Mouse (Mus musculus) spleen, adult 12 weeks (tissue): ENCODE measurements around the gene Lix1l.
"Not testable (repeated sequence)": the region's sequence is repeated elsewhere in the genome, so short reads cannot be mapped to it uniquely, and the experiment has no call there.

ENCODE experiments used
- DNase-seq: peaks from one replicate; pipeline ENCODE4 v3.0.0; 2022; ENCODE audit warnings: low spot score

Gene Lix1l

DNA sequence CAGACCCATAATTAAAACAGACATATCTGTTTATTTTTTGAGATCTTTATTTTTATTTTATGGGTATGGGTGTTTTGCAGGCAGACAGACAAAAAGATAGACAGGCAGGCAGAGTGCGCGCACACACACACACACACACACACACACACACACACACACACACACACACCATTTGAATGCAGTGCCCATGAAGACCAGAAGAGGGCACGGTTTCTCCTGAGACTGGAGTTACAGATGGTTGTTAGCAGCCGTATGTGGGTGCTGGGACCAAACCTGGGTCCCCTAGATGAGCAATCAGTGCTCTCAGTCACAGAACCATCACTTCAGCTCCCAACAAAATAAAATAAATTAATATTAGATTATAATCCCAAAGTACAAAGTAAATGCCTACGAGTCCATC is 17.6 kb upstream of the Lix1l start:
- no peak for DNase-seq

DNA sequence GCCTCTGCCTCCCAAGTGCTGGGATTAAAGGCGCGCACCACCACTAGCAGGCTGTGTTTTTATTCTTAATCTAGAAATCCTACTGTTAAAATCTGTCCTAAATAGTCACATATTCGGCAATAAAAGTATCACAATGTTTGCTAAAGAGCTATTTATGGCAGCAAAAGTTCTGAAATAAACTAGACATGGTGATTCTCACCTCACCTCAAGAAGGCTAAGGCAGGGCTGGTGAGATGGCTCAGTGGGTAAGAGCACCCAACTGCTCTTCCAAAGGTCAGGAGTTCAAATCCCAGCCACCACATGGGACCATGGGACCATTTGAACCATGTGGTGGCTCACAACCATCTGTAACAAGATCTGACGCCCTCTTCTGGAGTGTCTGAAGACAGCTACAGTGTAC is 10.3 kb upstream of the Lix1l start:
- DNase-seq, result no peak

DNA sequence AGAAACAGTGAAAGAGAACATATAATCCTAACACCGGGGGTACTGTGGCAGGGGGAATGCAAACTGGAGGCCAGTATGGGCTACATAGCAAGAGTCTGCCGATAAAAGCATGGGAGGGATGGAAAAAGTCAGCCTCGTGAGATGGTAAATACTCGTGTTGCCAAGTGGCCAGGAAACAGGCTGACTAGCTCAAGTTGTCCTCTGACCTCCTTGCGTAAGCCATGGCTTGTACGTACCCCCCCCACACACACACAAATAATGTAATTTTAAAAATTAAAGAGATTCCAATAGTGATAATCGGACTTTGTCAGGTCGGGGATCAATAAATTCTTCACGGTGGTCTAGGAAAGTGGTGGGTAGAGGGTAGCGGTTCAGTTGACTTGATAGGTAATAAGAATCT is 7.6 kb upstream of the Lix1l start:
- peak; percentile 17 for DNase-seq

DNA sequence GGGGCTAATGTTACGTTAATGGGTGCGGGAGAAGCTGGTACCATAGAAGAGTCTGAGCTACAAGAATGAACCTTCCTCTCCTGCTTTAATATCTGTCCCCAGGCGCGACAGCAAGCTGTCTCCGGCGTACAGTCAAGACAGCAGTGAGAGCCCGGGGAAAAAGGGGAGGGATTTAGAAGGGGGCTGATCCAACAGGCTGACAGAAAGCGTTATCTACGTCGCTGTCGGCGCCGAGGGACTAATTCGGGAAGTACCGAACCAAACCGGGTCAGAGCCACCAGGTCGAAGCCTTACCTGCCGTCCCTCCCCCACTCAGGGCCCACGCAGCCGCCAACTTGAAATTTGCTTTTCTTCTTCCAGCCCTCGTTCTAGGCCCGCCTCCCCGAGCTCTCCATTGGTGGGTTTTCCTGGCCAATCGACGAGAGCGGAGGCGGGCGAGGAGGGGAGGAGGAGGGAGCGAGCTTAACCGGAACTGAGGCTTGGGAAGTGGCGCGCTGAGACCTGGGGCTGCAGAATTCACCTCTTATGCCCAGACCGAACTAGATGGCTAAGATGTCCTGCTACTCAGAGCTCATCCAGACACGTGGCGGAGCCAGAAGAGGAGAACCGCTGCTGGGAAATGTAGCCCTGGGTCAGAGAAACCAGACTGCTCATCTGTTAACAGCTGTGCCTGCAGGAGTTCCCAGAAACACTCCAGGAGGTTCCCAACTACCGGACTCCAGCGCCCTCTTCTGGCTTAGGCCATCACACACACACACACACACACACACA is 7.0 kb upstream of the Lix1l start, which contains the start of gene Polr3gl:
Gene Polr3gl (minus strand): TSS at position 392 of the 771 bp plus-strand sequence.
- DNase-seq, result peak; percentile 90

DNA sequence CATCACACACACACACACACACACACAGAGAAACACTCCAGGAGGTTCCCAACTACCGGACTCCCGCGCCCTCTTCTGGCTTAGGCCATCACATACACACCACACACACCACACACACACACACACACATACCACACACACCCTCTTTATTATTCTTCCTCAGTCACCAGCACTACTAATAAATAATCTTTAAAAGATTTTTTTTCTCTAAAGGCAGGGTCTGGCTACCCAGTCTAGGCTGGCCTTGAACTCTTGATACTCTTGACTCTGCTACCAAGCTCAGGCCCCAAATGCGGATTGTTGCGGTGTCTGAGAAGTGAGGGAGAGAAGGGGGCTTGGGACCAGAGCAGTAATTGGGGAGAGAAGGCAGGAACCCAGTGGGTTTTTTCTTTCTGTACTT is 6.1 kb upstream of the Lix1l start:
- no peak for DNase-seq

DNA sequence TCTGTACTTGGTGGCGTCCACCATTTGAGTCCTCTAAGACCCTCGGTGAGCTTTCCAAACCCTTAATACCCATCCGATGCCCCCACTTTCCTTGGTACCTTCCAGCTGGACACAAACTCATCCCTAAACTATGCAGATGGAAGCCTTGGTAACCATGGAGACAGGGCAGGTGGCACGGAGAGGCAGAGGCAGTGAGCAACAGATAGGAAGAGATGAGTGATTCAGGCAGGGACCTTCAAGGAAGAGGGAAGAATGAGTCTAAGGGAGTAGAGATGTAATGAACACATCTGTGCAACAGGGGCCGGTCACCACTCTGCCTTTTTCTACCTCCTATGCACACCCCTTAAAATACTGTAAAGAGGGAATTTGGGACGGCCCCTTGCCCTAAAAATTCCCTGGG is 5.3 kb upstream of the Lix1l start:
- no peak for DNase-seq

DNA sequence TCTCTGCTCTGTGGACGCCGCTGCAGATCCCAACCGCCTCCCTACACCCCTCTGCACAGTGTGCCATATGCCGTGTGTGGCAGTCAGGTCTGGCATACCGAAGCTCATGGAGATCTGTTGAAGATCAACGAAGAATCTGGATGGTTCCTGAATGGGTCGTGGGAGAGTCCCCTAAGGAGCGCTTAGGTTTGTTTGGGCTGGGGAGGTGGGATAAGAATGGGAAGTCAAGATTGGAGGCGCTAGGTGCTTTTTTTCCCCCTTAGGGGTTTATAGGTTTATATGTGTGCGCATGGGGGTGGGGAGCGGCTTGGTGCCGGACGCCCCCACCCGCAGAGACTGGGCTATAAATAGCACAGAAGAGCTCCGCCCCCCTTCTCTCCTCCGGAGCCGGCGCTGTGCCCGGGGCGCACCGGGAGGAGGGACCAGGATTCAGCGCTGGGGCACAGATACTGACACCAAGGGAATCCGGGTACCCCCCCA is 4.7 kb upstream of the Lix1l start, which contains the start of gene Ankrd34a:
Gene Ankrd34a (plus strand): TSS at position 409 of the 480 bp plus-strand sequence.
- DNase-seq, result no peak

DNA sequence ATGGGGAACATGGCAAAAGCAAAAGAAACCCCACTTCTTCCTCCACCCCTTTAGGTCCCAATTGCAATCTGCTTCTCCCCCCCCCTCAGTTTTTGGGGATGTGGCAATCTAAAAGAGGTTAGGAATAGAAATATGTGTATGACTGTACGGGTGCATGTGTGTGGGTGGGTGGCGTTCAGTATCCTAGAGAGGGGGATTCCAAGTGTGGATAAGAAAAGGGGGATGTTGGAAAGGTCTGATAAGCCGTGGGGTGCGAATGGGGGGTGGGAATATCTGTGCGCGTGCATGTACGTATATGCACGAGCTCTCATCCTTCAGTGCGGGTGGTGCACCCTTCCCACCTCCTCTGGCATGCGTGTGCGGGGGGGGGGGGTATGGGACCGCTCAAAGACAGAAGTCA is 4.1 kb upstream of the Lix1l start:
- no peak for DNase-seq

DNA sequence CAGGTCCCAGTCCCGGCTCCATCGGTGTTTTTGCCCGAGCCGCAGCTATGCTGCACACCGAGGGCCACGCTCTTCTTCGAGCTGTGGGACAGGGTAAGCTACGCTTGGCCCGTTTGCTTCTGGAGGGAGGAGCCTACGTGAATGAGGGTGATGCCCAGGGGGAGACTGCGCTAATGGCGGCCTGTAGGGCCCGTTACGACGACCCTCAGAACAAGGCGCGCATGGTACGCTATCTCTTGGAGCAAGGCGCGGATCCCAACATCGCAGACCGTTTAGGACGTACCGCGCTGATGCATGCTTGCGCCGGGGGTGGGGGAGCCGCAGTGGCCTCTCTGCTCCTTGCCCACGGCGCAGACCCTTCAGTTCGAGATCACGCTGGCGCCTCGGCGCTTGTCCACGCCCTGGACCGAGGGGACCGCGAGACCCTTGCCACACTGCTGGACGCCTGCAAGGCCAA is 3.5 kb upstream of the Lix1l start:
- DNase-seq, result no peak

DNA sequence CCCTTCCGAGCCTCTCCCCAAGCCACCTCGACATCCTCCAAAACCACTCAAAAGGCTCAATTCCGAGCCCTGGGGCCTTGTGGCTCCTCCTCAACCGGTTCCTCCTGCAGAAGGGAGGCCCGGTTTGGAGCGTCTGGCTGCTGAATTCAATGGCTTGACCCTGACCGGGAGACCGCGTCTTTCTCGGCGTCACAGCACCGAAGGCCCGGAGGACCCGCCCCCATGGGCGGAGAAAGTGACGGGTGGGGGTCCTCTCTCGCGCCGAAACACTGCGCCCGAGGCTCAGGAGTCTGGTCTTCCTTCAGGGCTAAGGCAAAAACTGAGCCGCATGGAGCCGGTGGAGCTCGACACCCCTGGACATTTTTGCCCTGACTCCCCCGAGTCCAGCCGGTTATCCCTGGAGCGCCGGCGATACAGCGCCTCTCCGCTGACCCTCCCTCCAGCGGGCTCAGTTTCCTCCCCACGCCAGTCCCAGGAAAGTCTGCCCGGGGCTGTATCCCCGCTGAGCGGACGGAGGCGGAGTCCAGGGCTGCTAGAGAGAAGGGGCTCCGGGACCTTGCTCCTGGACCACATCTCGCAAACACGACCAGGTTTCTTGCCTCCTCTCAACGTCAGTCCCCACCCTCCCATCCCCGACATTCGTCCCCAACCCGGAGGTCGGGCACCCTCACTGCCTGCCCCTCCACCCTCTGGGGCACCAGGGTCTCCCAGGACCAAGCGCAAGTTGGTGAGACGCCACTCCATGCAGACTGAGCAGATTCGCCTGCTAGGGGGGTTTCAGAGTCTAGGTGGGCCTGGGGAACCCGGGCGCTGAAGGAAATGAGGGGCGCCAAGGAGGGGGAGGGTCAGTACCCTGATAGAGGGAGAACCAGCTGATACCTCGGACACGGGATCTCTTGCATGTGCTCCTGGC is 2.5 kb upstream of the Lix1l start:
- no peak for DNase-seq

DNA sequence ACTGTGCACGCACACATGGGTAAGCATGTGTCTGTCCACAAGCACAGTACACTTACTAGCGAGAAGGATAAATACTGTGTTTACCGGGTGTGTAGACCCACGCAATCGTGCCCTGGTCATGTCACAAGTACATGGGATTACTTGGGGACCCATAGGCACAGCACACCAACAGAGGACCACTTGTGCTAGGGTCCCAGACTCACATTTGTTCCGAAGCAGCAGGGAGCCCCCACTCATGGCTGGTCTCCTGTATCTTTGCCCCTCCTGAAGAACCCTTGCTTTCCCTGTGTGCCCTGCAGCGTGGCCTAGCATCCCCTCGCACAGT is 1.9 kb upstream of the Lix1l start:
- DNase-seq, result no peak

DNA sequence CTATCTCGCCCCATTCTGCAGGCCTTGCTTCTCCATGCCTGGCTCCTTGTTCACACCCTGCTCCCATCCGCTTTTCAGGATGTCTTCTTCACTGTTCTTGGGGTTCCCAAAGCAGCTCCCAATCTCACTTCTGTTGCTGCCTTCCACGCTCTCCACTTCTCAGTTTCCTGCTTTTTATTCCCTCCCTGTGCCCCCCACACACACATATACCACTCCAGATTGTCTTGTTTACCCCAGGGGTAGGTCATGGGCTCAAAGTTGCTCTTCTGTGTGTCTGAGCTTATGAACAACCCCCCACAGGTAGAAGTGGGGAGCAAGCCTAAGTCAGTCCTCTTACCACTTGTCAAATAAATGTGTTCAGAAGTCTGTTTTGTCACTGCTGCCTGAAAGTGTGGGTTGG is 1.5 kb upstream of the Lix1l start:
- no peak for DNase-seq

DNA sequence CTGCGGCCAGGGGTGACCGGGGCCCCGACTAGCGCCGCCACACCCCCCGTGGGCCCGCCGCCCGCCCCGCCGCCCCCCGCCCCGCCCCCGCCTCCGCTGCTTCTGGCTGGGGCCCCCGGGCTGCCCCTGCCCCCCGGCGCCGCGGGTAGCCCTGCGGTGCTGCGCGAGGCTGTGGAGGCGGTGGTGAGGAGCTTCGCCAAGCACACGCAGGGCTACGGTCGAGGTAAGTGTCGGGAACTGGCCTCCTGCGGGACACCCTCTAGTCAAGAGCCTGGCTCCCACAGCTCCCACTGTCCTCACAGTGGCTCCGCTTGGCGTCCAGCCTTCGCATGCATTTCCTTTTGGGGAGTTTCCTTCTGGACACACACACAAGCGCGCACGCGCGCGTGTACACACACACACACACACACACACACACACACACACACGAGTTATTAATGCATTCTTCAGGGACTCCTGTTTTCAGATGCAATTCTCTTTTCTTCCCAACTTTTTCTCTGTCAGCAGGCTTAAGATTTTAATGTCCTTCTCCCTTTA is 370 bp downstream of the Lix1l start:
- no peak for DNase-seq

DNA sequence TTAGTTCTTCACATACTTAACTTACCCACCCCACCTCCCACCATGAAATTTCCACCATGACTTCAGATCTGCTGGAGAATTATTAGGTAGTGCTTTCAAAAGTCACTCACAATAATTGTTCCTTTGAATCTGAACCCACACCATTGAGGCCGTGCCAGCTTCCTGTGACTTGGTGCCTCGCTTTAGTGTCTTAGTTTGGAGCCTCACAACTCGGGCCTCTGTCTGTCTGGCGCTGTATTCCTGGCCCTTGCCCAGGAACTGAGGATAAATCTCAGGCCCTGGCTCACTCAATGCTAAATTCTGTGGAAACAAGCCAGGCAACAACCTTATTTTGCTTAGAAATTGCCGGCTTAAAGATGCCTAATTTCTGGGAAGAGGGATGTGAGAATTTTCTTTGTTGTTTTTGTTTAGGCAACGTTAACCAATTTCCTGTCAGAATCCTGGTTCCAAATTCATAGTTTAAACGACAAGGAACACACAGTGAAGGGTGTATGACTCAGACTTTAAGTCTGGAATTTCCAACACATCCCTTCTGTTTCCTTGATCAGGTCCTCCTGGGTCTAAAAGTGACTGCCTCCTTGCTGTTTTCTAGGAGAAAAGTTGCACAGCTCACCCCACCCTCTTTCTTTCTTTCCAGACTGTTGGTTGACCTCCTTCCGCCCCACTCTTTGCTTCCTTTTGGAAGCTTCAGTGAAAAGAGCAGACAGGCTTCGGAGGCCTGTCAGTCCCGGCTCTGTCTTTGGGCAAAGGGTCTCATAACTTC is 1.2 kb downstream of the Lix1l start:
- no peak for DNase-seq

DNA sequence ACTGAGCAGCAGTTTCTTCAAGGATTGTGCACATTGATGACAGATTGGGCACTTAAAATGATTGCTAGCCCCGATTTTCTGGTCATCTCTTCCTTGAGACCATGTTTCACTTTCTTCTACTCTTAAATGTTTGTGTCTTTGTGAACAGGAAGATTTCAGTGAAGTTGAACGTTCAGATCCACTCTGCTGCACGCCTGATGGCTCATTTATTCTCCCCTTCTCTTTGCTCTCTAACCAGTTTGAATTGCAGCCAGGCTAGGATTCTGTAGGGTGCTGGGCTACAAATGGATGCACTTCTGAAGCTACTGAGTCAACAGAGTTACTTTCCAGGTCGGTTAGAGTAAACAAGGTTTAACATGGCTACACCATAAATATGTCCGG is 1.7 kb downstream of the Lix1l start:
- DNase-seq, result no peak

DNA sequence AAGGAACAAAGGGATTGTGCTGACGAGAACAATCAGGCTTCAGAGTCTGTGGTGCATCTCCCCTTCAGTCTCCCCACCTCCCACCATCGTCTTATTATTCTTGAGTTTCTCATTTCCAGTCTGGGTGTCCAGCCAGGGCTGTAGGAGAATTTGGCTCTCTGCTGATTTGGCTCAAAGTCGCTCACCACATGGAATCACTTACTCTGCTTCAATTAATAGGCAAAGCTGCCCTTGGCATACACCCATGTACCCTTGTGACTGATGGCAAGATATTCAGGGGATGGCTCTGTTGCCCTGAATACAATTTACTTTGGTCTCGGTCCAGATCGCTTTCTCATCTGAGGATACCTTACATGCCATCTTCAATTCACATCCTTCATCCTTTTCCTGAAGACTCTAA is 2.4 kb downstream of the Lix1l start:
- no peak for DNase-seq

DNA sequence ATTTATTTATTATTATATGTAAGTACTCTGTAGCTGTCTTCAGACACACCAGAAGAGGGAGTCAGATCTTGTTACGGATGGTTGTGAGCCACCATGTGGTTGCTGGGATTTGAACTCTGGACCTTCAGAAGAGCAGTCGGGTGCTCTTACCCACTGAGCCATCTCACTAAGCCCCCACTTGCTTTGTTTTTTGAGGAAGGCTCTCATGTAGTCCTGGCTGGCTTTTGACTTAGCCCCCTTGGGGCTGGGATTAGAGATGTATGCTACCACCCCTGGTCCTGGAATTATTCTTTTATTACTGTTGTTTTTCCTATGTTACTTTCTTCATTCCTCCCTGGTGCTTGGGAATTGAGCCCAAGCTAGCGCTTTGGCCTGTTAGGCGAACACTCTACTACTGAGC is 5.1 kb downstream of the Lix1l start:
- DNase-seq, result not testable (repeated sequence)

DNA sequence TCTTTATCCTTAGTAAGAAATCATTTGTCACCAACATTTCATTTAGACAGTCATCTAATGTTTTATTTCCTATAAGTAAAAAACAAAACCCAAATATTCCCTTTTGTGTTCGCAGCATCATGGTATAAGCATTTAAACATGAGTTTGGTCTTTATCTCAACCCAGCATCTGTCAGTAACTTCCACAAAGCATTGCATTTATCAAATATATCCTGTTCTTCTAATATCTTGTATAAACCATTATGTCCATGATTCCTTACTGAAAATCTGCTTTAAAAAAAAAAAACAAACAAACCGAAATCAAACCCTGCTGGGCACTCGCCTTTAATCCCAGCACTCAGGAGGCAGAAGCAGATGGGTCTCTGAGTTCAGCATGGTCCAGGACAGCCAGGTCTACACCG is 5.7 kb downstream of the Lix1l start:
- no peak for DNase-seq

DNA sequence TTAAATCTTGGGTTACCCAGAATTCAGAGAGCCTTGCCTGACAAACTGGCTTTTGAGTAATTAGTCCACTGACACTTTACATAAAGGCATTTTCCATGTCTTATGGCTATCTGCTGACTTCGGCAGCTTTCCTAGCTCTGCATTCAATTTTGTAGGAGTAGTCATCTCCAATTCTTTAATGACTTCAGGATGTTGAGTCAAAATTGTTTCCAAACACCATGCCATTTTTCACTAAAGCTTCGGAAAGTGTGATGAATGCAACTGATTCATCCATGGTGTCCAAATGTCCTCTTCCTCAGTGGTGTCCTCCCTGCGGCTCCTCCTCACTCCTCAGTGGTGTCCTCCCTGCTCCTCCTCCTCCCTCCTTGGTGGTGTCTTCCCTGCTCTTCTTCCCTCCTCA is 17.0 kb downstream of the Lix1l start:
- no peak for DNase-seq

DNA sequence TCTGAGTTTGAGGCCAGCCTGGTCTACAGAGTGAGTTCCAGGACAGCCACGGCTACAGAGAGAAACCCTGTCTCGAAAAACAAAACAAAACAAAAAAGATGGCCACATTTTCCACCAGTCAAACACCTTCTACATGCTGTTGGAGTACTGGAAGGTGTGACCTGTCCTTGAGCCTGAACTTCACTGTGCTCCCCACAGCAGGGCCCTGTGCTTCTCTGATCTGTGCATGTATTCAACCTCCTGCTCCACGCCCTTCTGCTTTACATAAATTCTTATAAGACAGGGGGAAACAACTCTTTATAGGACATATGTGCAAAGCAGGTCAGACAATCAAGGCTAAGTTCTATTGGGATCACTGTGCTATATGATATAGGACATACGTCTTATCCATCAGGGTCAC is 22.3 kb downstream of the Lix1l start:
- no peak for DNase-seq

DNA sequence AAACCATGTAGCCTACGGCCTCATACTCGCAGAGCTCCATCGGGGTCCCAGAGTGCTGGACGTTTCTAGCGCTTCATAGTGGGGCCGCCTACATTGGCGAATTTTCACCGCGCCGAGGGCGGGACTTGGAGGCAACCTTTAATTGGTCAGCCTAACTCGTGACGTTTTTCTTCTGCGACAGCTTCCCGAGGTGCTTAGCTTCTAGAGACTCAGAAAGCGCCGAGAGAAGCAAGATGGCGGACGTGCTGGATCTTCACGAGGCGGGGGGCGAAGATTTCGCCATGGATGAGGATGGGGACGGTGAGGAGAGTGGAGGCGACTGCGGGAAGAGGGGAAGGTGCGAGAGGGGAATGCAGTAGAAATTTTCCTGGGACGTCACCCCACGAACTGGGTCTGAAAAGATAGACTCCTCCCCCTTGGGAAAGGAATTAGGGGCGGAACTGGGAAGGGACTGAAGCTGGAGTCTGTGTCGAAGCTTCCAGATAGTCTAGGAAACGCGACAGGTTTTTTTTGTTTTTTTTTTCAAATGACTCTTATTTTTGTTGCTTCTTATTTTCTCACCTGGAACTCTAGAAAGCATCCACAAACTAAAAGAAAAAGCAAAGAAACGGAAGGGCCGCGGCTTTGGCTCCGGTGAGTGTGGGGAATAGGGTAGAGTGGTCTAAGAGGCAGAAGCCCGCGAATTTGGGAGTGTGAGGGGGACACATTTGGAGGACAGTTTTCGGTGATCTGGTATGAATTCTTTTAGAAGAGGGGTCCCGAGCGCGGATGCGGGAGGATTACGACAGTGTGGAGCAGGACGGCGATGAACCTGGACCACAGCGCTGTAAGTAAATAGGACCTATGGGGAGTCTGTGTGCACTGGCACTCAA is 29.0 kb downstream of the Lix1l start, which contains the start of gene Rbm8a:
Gene Rbm8a (plus strand): TSS at position 205 of the 872 bp plus-strand sequence.
- peak; percentile 88 for DNase-seq
